Mouse (Mus musculus): ENCODE measurements around the gene Pfdn4.

GRCm38 (mm10) chr2:170552088-170552487 is 55.9 kb downstream of the Pfdn4 start:
- TF ChIP-seq POLR2A (IDR thresholded peaks at IDR 0.05; ENCODE audit: borderline replicate concordance, extremely low read depth, insufficient read depth, insufficient read length, poor library complexity, severe bottlenecking) (no peak), CTCF (IDR thresholded peaks at IDR 0.05; ENCODE audit: borderline replicate concordance, extremely low read depth, insufficient read depth, insufficient read length) (no peak)
